Mouse (Mus musculus): Measurements from ENCODE around the gene Dscaml1. TPM values are rescaled to one million over a fixed set of nuclear protein-coding genes. Genes with fewer than 3 reads are reported as not detected.

Dscaml1 gene
- polyA plus RNA-seq, 1 experiment from 2014 or later: 0.23 TPM

GRCm38 (mm10) chr9:45546024-45546638 is 119.7 kb downstream of the Dscaml1 start:
- H3K4me1 ChIP-seq: peaks cover 53% of the 10 kb centered on the region
- peak; percentile 39 for DNase-seq (ENCODE audit: low spot score)
- H3K27ac ChIP-seq (replicated peaks): peak overlapping the region; percentile 77
- no peaks in the 10 kb centered on the region for H3K36me3 ChIP-seq
- H3K27me3 ChIP-seq (ENCODE audit: low read depth, poor library complexity, severe bottlenecking): no peaks in the 10 kb centered on the region
- no peaks in the 10 kb centered on the region for H3K9me3 ChIP-seq (replicated peaks)
- 54% methylated on average over 13 of the region's 13 CpGs for WGBS
- H3K4me3 ChIP-seq: no peak overlapping the region

GRCm38 (mm10) chr9:45546902-45547578 is 120.6 kb downstream of the Dscaml1 start:
- Histone ChIP-seq H3K4me1 (peaks cover 45% of the 10 kb centered on the region), H3K4me3 (no peak overlapping the region), H3K36me3 (no peaks in the 10 kb centered on the region), H3K9me3 (replicated peaks) (no peaks in the 10 kb centered on the region), H3K27me3 (ENCODE audit: low read depth, poor library complexity, severe bottlenecking) (no peaks in the 10 kb centered on the region), H3K27ac (replicated peaks) (peak overlapping the region; percentile 77)
- no peak for DNase-seq (ENCODE audit: low spot score)
- 84% methylated on average over 7 of the region's 7 CpGs for WGBS

- WGBS: 28% methylated on average over 5 of the region's 5 CpGs
- no peak overlapping the region for H3K4me3 ChIP-seq
- H3K27me3 ChIP-seq (ENCODE audit: low read depth, poor library complexity, severe bottlenecking): no peaks in the 10 kb centered on the region
- peaks cover 44% of the 10 kb centered on the region for H3K4me1 ChIP-seq
- H3K9me3 ChIP-seq (replicated peaks): no peaks in the 10 kb centered on the region
- DNase-seq (ENCODE audit: low spot score): no peak
- H3K27ac ChIP-seq (replicated peaks): peak overlapping the region; percentile 61
- no peaks in the 10 kb centered on the region for H3K36me3 ChIP-seq
Measured at GRCm38 (mm10) chr9:45549796-45550195, 123.4 kb downstream of the Dscaml1 start.

GRCm38 (mm10) chr9:45550210-45550609 is 123.8 kb downstream of the Dscaml1 start:
- no peak overlapping the region for H3K4me3 ChIP-seq
- no peaks in the 10 kb centered on the region for H3K9me3 ChIP-seq (replicated peaks)
- peaks cover 46% of the 10 kb centered on the region for H3K4me1 ChIP-seq
- H3K27ac ChIP-seq (replicated peaks): peak overlapping the region; percentile 61; the same call in 1 of the 2 replicates
- DNase-seq (ENCODE audit: low spot score): no peak
- WGBS: 44% methylated on average over 6 of the region's 6 CpGs
- no peaks in the 10 kb centered on the region for H3K27me3 ChIP-seq (ENCODE audit: low read depth, poor library complexity, severe bottlenecking)
- no peaks in the 10 kb centered on the region for H3K36me3 ChIP-seq

- H3K4me1 ChIP-seq: peaks cover 46% of the 10 kb centered on the region
- no peak overlapping the region for H3K4me3 ChIP-seq
- H3K27ac ChIP-seq (replicated peaks): peak overlapping the region; percentile 61; the same call in 1 of the 2 replicates
- 80% methylated on average over 4 of the region's 4 CpGs for WGBS
- H3K9me3 ChIP-seq (replicated peaks): no peaks in the 10 kb centered on the region
- H3K27me3 ChIP-seq (ENCODE audit: low read depth, poor library complexity, severe bottlenecking): no peaks in the 10 kb centered on the region
- no peaks in the 10 kb centered on the region for H3K36me3 ChIP-seq
- no peak for DNase-seq (ENCODE audit: low spot score)
Measured at GRCm38 (mm10) chr9:45550662-45551061, 124.2 kb downstream of the Dscaml1 start.

- H3K4me1 ChIP-seq: peaks cover 23% of the 10 kb centered on the region
- H3K27me3 ChIP-seq (ENCODE audit: low read depth, poor library complexity, severe bottlenecking): no peaks in the 10 kb centered on the region
- WGBS: 28% methylated on average over 17 of the region's 17 CpGs
- no peak overlapping the region for H3K4me3 ChIP-seq
- DNase-seq (ENCODE audit: low spot score): peak; percentile 50
- no peaks in the 10 kb centered on the region for H3K9me3 ChIP-seq (replicated peaks)
- peak overlapping the region; percentile 59 for H3K27ac ChIP-seq (replicated peaks)
- H3K36me3 ChIP-seq: no peaks in the 10 kb centered on the region
Measured at GRCm38 (mm10) chr9:45555036-45555826, 128.8 kb downstream of the Dscaml1 start.

- no peaks in the 10 kb centered on the region for H3K27me3 ChIP-seq (ENCODE audit: low read depth, poor library complexity, severe bottlenecking)
- DNase-seq (ENCODE audit: low spot score): no peak
- WGBS: 94% methylated on average over 3 of the region's 3 CpGs
- no peaks in the 10 kb centered on the region for H3K9me3 ChIP-seq (replicated peaks)
- H3K36me3 ChIP-seq: no peaks in the 10 kb centered on the region
- peaks cover 24% of the 10 kb centered on the region for H3K4me1 ChIP-seq
- no peak overlapping the region for H3K27ac ChIP-seq (replicated peaks)
- H3K4me3 ChIP-seq: no peak overlapping the region
Measured at GRCm38 (mm10) chr9:45556882-45557281, 130.5 kb downstream of the Dscaml1 start.

GRCm38 (mm10) chr9:45560987-45561386 is 134.6 kb downstream of the Dscaml1 start:
- Histone ChIP-seq H3K4me1 (peaks cover 11% of the 10 kb centered on the region), H3K9me3 (replicated peaks) (no peaks in the 10 kb centered on the region), H3K4me3 (no peak overlapping the region), H3K27me3 (ENCODE audit: low read depth, poor library complexity, severe bottlenecking) (no peaks in the 10 kb centered on the region), H3K27ac (replicated peaks) (peak overlapping the region; percentile 29; the same call in 1 of the 2 replicates), H3K36me3 (no peaks in the 10 kb centered on the region)
- WGBS: 74% methylated on average over 6 of the region's 6 CpGs
- no peak for DNase-seq (ENCODE audit: low spot score)

GRCm38 (mm10) chr9:45566843-45567578 is 140.6 kb downstream of the Dscaml1 start:
- no peaks in the 10 kb centered on the region for H3K9me3 ChIP-seq (replicated peaks)
- H3K27me3 ChIP-seq (ENCODE audit: low read depth, poor library complexity, severe bottlenecking): no peaks in the 10 kb centered on the region
- H3K4me3 ChIP-seq: no peak overlapping the region
- no peak overlapping the region for H3K27ac ChIP-seq (replicated peaks)
- 0 out of 2 replicates have a peak, but pooled peaks cover 11% of the 10 kb centered on the region for H3K4me1 ChIP-seq
- no peaks in the 10 kb centered on the region for H3K36me3 ChIP-seq
- no peak for DNase-seq (ENCODE audit: low spot score)
- WGBS: 89% methylated on average over 5 of the region's 5 CpGs

GRCm38 (mm10) chr9:45569680-45570079 is 143.3 kb downstream of the Dscaml1 start:
- no peak for DNase-seq (ENCODE audit: low spot score)
- 77% methylated on average over 3 of the region's 3 CpGs for WGBS
- Histone ChIP-seq H3K27ac (replicated peaks) (no peak overlapping the region), H3K9me3 (replicated peaks) (no peaks in the 10 kb centered on the region), H3K4me1 (peaks cover 23% of the 10 kb centered on the region), H3K36me3 (no peaks in the 10 kb centered on the region), H3K27me3 (ENCODE audit: low read depth, poor library complexity, severe bottlenecking) (no peaks in the 10 kb centered on the region), H3K4me3 (no peak overlapping the region)

- WGBS: 90% methylated on average over 5 of the region's 5 CpGs
- no peaks in the 10 kb centered on the region for H3K36me3 ChIP-seq
- no peak for DNase-seq (ENCODE audit: low spot score)
- no peaks in the 10 kb centered on the region for H3K9me3 ChIP-seq (replicated peaks)
- H3K27me3 ChIP-seq (ENCODE audit: low read depth, poor library complexity, severe bottlenecking): no peaks in the 10 kb centered on the region
- H3K27ac ChIP-seq (replicated peaks): no peak overlapping the region
- H3K4me3 ChIP-seq: no peak overlapping the region
- H3K4me1 ChIP-seq: peaks cover 23% of the 10 kb centered on the region
Measured at GRCm38 (mm10) chr9:45570346-45570745, 143.9 kb downstream of the Dscaml1 start.

GRCm38 (mm10) chr9:45572787-45573492 is 146.5 kb downstream of the Dscaml1 start:
- Histone ChIP-seq H3K27me3 (ENCODE audit: low read depth, poor library complexity, severe bottlenecking) (no peaks in the 10 kb centered on the region), H3K9me3 (replicated peaks) (no peaks in the 10 kb centered on the region), H3K27ac (replicated peaks) (peak overlapping the region; percentile 34; the same call in 1 of the 2 replicates), H3K36me3 (no peaks in the 10 kb centered on the region), H3K4me3 (no peak overlapping the region), H3K4me1 (peaks cover 23% of the 10 kb centered on the region)
- WGBS: 49% methylated on average over 9 of the region's 9 CpGs
- DNase-seq (ENCODE audit: low spot score): peak; percentile 26

Measured in midbrain, embryonic 10.5 days (tissue).